Mouse (Mus musculus) hindbrain, embryonic 11.5 days (tissue): ENCODE measurements around the gene Naa20. TPM values are rescaled to one million over a fixed set of nuclear protein-coding genes. Genes with fewer than 3 reads are reported as not detected.
A peak's percentile ranks its signal among the peaks of the same experiment; 100 is the strongest.
"Not testable (repeated sequence)": the region's sequence is repeated elsewhere in the genome, so short reads cannot be mapped to it uniquely, and the experiment has no call there.

Experiments used
- ATAC-seq: fragments of 200-750 bp; cut with Nextera tagmentation; 2 replicates; pipeline ENCODE4 v1.8.0; 2017; ENCODE audit warnings: mild to moderate bottlenecking, moderate TSS enrichment, moderate library complexity; ENCODE audit not compliant: low FRiP score
- DNase-seq: peaks from one replicate; pipeline ENCODE4 v3.0.0-alpha.2; 2015; ENCODE audit warnings: low spot score
- H3K27ac ChIP-seq: fragments of 300-500 bp; sonication (generic); 2 replicates; pipeline ENCODE4 v1.5.1; 2014; ENCODE audit warnings: mild to moderate bottlenecking, low read depth, low read length
- H3K27me3 ChIP-seq: fragments of 300-500 bp; sonication (generic); 2 replicates; pipeline ENCODE4 v1.6.1; 2014; ENCODE audit warnings: mild to moderate bottlenecking, low read length, moderate library complexity, mixed read lengths; ENCODE audit not compliant: control insufficient read depth, insufficient read depth
- H3K36me3 ChIP-seq: fragments of 300-500 bp; sonication (generic); 2 replicates; pipeline ENCODE4 v1.6.1; 2014; ENCODE audit warnings: mild to moderate bottlenecking, low read length, moderate library complexity, mixed read lengths; ENCODE audit not compliant: control insufficient read depth, insufficient read depth
- H3K4me1 ChIP-seq: fragments of 300-500 bp; sonication (generic); replicated peaks from 2 replicates; pipeline ENCODE4 v1.6.1; 2014; ENCODE audit warnings: low read length, mixed read lengths; ENCODE audit not compliant: control insufficient read depth, insufficient read depth
- H3K4me2 ChIP-seq: fragments of 300-500 bp; sonication (generic); replicated peaks from 2 replicates; pipeline ENCODE4 v1.6.1; 2014; ENCODE audit warnings: mild to moderate bottlenecking, low read depth, low read length
- H3K4me3 ChIP-seq: fragments of 300-500 bp; sonication (generic); 2 replicates; pipeline ENCODE4 v1.5.1; 2014; ENCODE audit warnings: low read depth, low read length
- H3K9ac ChIP-seq: fragments of 300-500 bp; sonication (generic); 2 replicates; pipeline ENCODE4 v1.6.1; 2014; ENCODE audit warnings: low read depth, low read length
- H3K9me3 ChIP-seq: fragments of 300-500 bp; sonication (generic); 2 replicates; pipeline ENCODE4 v1.6.1; 2016; ENCODE audit warnings: low read length; ENCODE audit not compliant: control insufficient read depth
- WGBS: fragments of 180-500 bp; shearing (Covaris S2); extraction: QIAGEN DNeasy Blood & Tissue Kit; methylation state at CpG from one replicate; pipeline ENCODE4 v1.1.7; 2014; 5-methylcytosine and 5-hydroxymethylcytosine counted together
- polyA plus RNA-seq: library from polyadenylated mRNA; unstranded; fragments of >200 nt; fragmentation: Nextera tagmentation; extraction: Ambion mirVana; gene quantifications from 2 replicates; pipeline ENCODE4 v1.2.1, GENCODE M21; 2014

The Naa20 gene
- polyA plus RNA-seq, 1 experiment from 2014 or later = 146 TPM

DNA sequence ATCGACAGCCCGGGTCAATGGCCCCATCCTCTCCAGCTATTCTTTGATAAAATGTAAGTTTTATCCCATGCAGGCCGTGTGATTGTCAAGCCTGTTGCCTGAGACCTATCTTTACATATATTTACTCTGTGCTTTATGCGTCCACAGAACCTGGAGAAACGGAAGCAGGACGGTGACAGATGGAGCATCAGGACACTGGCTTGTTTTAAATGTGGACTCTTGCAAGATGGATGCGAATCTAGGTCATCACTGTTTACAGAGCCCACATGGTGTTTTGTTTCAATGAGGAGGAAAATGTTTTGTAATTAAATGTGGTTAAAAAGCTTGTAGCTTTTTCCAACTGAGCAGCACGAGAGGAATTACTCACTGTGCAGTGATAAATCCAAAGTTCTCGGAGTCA is 3.8 kb upstream of the Naa20 start:
- ATAC-seq (no peak), DNase-seq (no peak)
- no peaks in the 10 kb centered on the region for H3K27me3 ChIP-seq
- no peaks in the 10 kb centered on the region for H3K36me3 ChIP-seq
- H3K4me3 ChIP-seq = no peak overlapping the region
- H3K27ac ChIP-seq = no peak overlapping the region
- H3K4me2 ChIP-seq = no peak overlapping the region
- WGBS = 85% methylated on average over 9 of the region's 9 CpGs
- no peaks in the 10 kb centered on the region for H3K4me1 ChIP-seq
- no peaks in the 10 kb centered on the region for H3K9me3 ChIP-seq
- no peak overlapping the region for H3K9ac ChIP-seq

DNA sequence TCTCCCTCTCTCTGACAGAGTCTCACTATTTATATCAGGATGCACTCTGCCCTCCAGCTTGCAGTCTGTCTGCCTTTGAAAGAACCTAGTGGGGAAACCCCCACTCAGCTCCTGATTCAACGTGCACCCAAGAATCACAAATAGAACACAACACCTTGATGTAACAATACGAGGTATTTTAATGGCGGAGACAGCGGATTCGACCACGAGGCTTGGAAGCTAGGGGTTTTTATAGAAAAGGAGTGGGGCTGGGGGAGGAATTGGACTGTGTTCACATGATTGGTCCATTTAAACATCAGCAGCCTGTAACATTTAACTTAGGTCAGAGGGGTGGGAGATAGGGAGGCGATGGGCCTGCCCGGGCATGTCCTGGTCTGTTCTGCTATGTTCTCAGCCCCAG is 1.6 kb upstream of the Naa20 start:
- H3K4me2 ChIP-seq, ATAC-seq, H3K4me3 ChIP-seq, H3K27me3 ChIP-seq, DNase-seq, H3K27ac ChIP-seq, H3K4me1 ChIP-seq, H3K36me3 ChIP-seq, H3K9ac ChIP-seq, H3K9me3 ChIP-seq: not testable (repeated sequence)
- WGBS = 82% methylated on average over 6 of the region's 8 CpGs

DNA sequence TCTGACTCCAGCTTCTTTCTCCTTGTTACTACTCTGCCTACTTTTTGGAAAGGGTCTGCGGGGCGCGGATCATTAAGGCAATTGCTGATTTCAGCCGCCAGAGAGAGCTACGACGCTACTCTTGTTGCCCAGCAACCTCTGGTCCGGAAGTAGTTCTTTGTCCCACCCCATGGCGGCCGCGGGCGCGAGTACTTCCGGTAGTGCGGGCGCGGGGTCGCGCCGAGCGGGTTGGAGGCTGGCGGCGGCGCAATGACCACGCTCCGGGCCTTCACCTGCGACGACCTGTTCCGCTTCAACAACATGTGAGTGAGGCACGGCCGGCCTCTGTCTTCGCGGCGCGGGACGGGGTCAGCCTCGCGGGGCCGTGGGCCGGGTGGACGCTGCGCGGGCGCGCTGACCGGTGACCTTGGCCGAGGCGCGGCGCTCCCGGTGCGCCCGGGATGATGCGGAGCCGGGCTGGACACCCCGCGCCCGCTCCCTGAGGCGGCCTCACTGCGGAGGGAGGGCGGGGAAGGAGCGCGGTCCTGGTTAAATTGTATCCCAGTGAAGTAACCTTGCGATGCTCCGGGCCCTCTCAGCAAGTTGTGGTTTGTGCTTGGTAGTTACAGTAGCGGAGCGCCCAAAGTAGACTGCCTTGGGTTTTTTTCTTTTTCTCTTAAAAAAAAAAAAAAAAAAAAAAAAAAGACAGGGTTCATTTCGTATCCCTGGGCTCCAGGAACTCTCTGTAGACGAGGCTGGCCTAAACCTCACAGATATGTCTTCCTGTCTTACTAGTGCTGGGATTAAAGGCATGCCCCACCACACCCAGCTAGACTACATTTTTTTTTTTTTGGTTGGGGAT is 1.4 kb downstream of the Naa20 start:
- peak; percentile 97 for ATAC-seq
- WGBS = under 1% methylated on average over 62 of the region's 68 CpGs
- Histone ChIP-seq H3K9ac (peak overlapping the region; percentile 74), H3K27ac (peak overlapping the region; percentile 43), H3K4me3 (peak overlapping the region; percentile 80), H3K36me3 (no peaks in the 10 kb centered on the region), H3K27me3 (no peaks in the 10 kb centered on the region), H3K4me1 (no peaks in the 10 kb centered on the region), H3K4me2 (peak overlapping the region; percentile 57), H3K9me3 (no peaks in the 10 kb centered on the region)
- DNase-seq = peak; percentile 94

DNA sequence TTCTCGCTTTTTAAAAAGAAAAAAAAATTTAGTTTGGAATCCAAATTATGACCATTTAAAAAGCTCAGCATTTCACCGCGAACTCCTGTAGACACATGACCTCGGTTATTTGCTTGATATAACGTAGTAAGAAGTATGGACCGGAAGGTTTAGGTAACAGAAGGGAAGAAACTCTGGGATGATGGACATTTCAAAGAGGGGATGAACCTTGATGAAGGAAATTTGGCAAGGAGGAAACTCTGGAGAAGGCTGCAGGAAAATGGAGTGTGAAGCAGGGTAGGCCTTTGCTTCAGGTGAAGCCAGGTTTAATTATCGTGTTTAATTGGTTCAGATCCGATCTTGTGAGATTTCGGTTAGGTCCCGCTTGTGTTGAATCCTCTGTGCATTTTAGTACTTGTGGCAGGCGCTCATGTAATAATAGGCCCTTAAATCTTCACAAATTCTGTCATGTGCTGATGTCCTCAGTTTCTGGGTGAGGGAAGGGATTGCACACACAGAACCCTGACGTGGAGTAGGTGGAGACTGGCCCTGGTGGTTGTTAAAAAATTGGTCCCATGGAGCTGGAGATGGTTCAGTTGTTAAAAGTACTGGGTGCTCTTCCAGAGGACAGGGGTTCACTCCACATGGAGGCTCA is 2.2 kb downstream of the Naa20 start:
- H3K36me3 ChIP-seq = 0 out of 2 replicates have a peak, but pooled peaks cover 2% of the 10 kb centered on the region
- WGBS = 33% methylated on average over 12 of the region's 12 CpGs
- H3K9ac ChIP-seq = peak overlapping the region; percentile 74
- no peaks in the 10 kb centered on the region for H3K27me3 ChIP-seq
- DNase-seq (no peak), ATAC-seq (no peak)
- H3K4me3 ChIP-seq = peak overlapping the region; percentile 80
- H3K4me2 ChIP-seq = peak overlapping the region; percentile 57
- no peaks in the 10 kb centered on the region for H3K9me3 ChIP-seq
- H3K4me1 ChIP-seq = no peaks in the 10 kb centered on the region
- no peak overlapping the region for H3K27ac ChIP-seq

DNA sequence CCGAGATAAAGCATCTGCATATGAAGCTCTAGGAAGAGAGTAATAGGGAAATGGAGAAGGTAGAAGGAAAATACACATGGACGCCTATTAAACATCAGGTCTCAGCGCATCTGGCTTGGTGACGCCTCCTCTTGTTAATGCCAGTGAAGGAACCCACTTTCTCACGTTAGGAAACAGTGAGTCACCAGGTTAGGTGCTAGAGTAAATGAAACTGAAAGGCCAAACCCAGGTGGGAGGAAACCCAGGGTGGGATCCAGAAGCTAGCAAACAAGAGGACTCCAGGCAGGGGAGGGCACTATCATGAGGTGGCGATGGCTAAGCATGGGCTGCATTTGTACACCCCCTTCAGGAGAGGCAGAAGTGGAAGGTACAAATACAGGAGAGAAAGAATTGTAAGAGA is 3.3 kb downstream of the Naa20 start:
- H3K9me3 ChIP-seq = no peaks in the 10 kb centered on the region
- no peak overlapping the region for H3K4me2 ChIP-seq
- no peak overlapping the region for H3K4me3 ChIP-seq
- H3K4me1 ChIP-seq = no peaks in the 10 kb centered on the region
- H3K9ac ChIP-seq = no peak overlapping the region
- no peak overlapping the region for H3K27ac ChIP-seq
- ATAC-seq (no peak), DNase-seq (no peak)
- 0 out of 2 replicates have a peak, but pooled peaks cover 2% of the 10 kb centered on the region for H3K36me3 ChIP-seq
- H3K27me3 ChIP-seq = no peaks in the 10 kb centered on the region
- WGBS = 89% methylated on average over 6 of the region's 6 CpGs

DNA sequence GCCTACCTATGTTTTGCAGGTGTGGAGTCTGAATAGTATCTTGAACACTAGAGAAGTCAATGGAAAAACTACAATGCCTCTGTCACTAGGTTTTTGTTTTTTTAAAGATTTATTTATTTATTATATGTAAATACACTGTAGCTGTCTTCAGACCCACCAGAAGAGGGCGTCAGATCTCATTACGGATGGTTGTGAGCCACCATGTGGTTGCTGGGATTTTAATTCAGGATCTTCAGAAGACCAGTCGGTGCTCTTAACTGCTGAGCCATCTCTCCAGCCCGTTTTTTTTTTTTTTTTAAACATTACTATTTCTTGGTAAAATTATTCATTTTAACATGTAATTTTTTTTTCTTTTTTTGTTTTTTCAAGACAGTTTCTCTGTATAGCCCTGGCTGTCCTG is 4.0 kb downstream of the Naa20 start:
- 38% methylated on average over 4 of the region's 4 CpGs for WGBS
- H3K9ac ChIP-seq, DNase-seq, H3K4me1 ChIP-seq, H3K4me3 ChIP-seq, H3K36me3 ChIP-seq, H3K4me2 ChIP-seq, H3K27me3 ChIP-seq, H3K27ac ChIP-seq, H3K9me3 ChIP-seq, ATAC-seq: not testable (repeated sequence)

DNA sequence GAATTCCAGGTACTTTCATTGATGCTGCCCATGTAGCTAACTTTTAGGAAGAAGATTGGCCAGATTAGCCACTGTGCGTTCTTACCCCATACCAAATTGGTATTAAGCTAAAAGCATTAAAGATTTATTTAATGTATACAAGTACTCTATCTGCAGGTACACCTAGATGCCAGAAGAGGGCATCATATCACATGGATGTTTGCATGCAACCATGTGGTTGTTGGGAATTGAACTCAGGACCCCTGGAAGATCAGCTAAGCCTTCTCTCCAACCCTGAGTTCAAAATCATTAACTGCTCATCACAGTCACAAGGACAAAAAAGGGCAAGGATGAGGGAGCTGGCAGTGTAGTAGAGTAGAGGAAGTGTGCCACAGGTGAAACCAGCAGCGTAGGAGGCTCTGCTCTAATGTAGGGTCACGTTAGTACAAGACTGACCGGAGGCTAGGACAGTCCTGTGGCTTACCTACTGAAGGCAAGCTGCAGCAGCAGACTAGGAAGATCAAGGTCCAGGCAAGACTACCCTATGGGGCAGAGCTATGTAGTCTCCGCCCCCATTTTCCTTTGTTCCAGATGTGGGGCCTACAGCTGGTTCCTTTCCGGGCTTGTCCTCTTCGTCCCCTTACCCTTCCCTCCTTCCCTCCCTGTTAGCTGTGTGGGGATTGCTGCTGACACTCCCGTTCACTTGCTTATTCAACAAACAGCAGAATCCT is 19.2 kb downstream of the Naa20 start:
- ATAC-seq (no peak), DNase-seq (no peak)
- no peaks in the 10 kb centered on the region for H3K9me3 ChIP-seq
- no peak overlapping the region for H3K4me3 ChIP-seq
- H3K4me1 ChIP-seq = no peaks in the 10 kb centered on the region
- no peaks in the 10 kb centered on the region for H3K27me3 ChIP-seq
- no peak overlapping the region for H3K9ac ChIP-seq
- peaks cover 20% of the 10 kb centered on the region; the same call in 1 of the 2 replicates for H3K36me3 ChIP-seq
- WGBS = 94% methylated on average over 8 of the region's 8 CpGs
- no peak overlapping the region for H3K27ac ChIP-seq
- no peak overlapping the region for H3K4me2 ChIP-seq

DNA sequence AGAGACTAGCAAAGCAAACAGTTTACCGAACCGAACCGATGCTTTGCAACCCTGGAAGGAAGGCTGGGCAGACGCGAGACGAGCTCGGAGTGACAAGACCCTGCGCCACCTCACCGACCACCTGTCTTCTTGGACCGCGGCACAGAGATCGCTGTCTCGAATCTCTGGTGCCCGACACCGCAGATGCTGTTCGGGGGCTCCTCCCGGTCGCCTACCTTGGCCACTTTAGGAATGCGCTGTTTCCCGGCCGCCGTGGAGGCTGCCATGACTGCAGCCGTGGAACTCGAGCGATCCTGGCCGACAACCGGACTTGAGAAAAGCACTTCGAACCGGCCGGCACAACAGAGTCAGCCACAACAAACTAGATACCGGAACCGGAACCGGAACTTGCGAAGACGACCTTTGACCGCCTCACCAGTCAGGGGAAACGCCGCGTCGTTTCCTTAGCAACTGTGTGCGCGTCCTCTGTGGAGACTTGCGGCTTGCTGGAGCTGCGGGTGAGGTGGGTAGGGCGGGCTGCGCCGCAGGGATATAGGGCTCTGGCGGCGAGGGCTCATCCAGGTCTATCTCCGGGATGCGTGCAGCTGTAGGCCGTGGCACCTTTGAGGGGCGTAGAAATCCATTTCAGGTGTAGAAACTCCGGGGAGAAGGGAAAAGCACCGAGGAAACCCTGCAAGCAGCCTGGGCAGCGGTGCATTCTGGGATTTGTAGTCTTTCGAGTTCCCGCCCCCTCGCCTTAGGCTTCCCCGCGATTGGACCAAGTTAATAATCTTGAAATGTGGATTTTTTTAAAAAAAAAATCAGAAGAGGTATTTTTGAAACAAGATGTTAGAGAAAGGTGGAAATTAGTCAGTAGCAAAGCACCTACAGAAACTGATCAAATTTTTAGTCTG is 32.7 kb downstream of the Naa20 start, which contains the start of the genes Cfap61 and Crnkl1:
TSS of gene Cfap61 (plus strand) at position 446 of the 893 bp plus-strand sequence.
TSS of gene Crnkl1 (minus strand) at position 676 of the 893 bp plus-strand sequence.
- Histone ChIP-seq H3K4me2 (peak within 1 kb of the TSS; percentile 75), H3K27me3 (no peaks in the 10 kb centered on the region), H3K27ac (no peak within 1 kb of the TSS), H3K36me3 (no peaks in the 10 kb centered on the region), H3K9me3 (no peaks in the 10 kb centered on the region), H3K9ac (peak within 1 kb of the TSS; percentile 12; the same call in 1 of the 2 replicates), H3K4me1 (no peaks in the 10 kb centered on the region), H3K4me3 (peak within 1 kb of the TSS; percentile 60)
- DNase-seq (peak; percentile 96), ATAC-seq (peak; percentile 98)
- under 1% methylated on average over 61 of the region's 61 CpGs for WGBS
